Mouse (Mus musculus) right cerebral cortex, adult 2 months (tissue): ENCODE results near the gene Peli2.

Experiments used
- DNase-seq, 2 experiments: peaks; one replicate each; pipeline ENCODE4 v3.0.0; 2021 to 2022; ENCODE audit warnings: low spot score in 2 of 2

Gene Peli2

GRCm38 (mm10) chr14:48189330-48189729 is 68.7 kb downstream of the Peli2 start:
- peak; percentile 49 to 60 for DNase-seq

DNA sequence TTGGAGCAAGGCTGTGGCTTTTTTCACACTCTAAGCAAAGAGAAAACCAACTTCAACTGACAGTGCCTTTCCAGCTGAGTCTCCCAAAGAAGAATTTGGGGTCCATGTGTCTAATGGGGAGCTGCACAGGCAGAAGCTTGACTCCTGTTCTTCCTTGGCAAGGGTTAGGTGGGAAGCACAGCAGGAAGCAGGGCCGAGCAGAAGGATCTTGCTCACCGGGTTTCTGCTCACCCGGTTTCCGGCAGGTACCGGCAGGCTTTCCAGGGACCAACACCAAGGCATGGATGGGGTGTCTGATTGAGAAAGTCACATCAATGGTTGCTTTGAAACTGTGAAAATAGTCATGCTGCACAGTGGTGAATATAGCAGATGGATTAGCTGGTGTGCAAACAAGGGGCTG is 70.3 kb downstream of the Peli2 start:
- no peak for DNase-seq

DNA sequence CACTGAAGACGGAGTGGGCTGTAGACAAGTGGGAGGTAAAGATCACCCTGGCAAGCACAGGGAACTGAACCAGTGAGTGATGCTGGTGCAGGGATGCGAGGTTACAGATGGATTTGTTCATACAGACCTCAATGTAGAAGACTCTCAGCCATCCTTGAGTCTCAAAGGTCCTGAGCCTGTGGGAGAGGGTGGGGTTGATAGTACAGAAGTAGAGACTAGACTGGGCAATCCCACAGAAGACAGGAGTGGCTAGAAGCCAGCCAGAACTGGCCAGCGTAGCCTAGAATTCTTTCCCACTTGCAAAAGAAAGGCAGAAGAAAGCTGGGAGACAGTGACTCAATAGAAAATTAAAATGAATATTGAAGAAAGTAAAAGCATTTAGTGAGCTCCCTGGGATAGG is 71.3 kb downstream of the Peli2 start:
- DNase-seq = no peak

DNA sequence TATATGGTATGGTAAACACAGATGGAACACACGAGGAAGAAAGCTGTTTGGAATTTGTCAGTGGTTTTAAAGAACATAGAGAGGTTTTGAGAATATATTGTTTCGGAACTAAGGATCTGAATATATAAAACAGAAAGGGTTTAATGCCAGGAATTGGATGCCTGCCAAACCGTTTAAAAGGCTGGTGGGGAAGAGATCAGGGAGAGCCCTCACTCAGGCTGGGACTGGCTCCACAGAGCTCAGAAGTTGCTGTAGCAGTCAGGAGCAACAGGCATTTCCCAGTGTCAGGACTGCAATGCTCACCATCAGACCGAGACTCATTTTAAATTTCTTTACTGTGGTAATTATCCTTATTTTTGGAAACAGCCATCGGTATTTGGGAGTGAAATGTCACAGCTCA is 76.2 kb downstream of the Peli2 start:
- DNase-seq = no peak

- no peak for DNase-seq
These were observed 76.7 kb downstream of the Peli2 start for GRCm38 (mm10) chr14:48197287-48197686.

DNA sequence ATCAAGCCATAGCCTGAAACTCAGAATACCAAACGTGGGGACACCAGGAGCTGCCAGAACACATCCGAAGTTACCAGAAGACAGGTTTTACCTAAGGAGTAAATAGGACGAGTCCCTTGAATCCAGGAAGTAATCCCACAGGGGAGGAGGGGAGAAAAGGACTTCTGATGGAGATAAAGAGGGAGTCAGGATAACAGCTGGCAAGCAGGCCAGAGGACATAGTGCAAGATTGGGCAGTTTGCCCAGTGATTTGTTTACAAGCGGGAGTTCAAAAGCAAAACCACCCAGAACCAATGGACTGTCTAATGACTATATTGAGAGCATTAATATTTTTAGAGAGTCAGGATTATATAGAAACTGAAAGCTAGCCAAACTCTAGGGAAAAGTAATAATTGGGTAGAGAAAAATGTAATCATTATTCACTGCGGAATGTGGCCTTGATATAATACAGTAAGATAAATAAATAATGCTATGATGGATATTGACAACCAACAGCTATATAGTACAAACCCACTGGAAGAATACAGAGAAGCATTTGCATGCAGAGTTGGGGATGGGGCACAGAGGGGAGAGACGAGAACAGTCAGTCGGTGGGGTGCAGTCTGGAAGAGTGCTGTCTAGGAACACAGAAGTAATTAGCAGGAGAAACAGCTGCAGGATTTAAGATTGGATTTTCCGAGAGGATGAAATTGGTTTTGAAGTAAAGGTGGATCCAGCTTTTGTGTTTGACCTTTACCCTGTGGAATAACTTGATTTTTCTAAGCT is 77.7 kb downstream of the Peli2 start:
- no peak for DNase-seq

- DNase-seq = no peak
These were observed 78.3 kb downstream of the Peli2 start for GRCm38 (mm10) chr14:48198957-48199356.

DNA sequence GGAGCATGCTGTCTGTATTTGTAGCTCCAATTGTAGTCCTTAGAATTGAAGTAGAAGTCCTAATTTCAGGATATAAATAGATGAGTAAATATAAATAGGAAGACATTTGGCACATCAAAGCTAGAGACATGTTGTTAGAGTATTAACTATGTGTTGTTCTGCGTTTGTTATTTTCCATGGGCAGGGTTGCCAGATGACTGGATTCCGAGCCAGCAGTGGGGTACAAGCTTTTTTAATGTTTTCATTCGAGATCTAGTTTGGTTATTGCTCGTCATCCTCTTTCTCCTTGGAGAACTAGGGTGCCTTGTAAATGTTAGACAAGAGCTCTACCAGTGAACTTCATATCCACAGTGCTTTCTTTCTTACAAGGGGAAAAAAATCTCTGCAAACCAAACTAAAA is 78.9 kb downstream of the Peli2 start:
- DNase-seq = no peak

- no peak for DNase-seq
These were observed 79.7 kb downstream of the Peli2 start for GRCm38 (mm10) chr14:48200291-48200690.

DNA sequence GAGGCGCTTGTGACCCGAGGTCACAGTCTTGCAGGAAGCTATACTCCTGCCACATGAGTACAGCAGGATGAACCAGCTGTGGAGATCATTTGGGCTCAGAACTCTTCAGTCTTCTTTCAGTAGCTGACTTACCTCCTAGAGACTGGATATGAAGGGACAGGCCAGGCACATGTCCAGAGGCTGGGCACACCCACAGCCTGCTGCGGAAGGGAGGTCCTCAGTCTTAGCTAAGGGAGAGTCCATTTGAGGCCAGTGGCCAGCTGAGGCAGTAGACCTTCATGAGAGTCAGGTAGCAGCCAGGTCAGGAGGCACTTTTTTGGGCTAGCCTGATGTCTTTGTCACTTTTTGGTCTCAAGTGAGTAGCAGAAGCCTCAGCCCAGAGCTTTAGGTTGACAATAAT is 80.2 kb downstream of the Peli2 start:
- DNase-seq = no peak

- no peak for DNase-seq
These were observed 80.8 kb downstream of the Peli2 start for GRCm38 (mm10) chr14:48201403-48201802.

DNA sequence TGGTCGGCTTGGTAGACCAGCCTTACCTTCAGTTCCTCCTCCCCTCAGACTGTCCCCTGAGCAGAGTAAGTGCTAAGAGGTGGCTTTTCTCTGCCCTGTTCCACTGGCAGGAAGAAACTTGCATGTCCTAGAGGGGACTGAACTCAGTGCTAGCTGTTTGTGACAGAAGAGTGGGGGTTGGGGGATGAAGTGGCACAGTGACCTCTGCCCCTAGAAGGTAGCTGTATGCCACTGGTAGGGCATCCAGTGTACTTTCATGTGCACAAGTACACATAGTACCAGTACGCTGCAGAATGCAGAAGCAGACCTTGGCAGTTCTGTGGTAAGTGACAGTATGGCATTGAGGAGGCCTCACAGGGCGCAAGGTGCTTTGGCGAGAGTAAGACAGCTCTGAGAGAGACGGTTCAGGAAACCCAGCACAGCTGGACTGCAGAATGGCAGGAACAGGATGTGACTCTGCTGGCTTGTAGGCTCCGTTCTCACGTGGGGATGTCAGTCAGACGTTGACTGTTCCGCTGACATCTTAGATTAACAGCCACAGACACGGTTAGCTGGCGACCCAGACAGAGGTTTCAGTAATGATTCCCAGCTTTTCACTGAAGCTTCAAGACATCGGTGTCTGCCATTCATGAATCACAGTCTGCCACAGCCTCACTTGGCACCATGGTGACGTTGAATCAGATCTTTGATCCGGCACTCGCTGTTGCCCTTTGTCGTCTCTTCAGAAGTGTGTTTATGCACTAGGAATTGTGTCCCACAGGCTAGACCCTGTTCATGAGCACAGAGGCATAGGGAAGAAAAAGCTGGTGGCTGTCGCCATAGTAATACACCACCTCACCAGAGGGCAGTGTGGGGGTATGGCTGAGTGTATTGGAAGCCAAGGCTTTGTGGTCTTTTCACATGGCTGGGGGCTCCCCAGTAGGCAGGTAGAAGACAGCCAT is 81.7 kb downstream of the Peli2 start:
- DNase-seq = no peak

DNA sequence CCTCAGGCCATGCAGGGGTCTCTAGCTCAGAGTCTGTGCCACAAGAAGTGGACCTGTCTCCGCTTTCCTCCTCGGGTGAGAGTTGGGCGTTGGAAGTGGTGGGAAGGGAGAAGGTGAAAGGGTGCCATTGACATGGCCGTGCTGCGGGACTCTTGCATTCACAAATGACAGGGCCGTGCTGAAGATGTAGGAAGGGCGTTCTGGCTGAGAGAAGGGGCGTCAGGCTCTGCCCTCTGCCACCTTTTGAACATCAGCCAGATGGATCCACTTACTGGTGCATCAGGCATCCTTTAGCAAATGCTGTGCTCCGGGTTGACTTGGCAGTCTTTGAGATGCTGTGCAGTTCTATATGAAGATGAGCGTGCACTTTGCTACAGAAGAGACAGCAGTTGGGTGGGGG is 84.4 kb downstream of the Peli2 start:
- no peak for DNase-seq

- DNase-seq = no peak
These were observed 85.0 kb downstream of the Peli2 start for GRCm38 (mm10) chr14:48205635-48206034.

- peak; percentile 52 to 62 for DNase-seq
These were observed 86.5 kb downstream of the Peli2 start for GRCm38 (mm10) chr14:48207119-48207518.

- no peak for DNase-seq
These were observed 87.4 kb downstream of the Peli2 start for GRCm38 (mm10) chr14:48207746-48208640.

DNA sequence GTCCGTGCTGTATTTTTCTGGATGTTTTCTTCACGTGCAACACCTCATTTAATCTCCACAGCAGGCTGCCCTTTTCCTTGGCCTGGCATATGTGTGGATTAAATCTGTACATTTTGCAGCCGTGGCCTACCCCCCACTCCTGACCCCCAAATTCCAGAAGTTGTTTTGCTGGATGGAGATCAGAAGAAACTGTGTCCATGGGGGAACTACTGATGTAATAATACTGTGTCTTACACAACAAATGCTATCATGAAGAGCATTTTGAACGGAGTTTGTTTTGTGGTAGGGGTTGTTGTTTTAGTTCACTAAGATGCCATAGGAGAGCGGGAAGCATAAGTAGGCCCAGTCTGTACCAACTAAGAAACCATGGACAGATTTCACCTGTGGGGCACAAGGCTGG is 88.8 kb downstream of the Peli2 start:
- DNase-seq = no peak

GRCm38 (mm10) chr14:48210089-48210488 is 89.5 kb downstream of the Peli2 start:
- DNase-seq = no peak

DNA sequence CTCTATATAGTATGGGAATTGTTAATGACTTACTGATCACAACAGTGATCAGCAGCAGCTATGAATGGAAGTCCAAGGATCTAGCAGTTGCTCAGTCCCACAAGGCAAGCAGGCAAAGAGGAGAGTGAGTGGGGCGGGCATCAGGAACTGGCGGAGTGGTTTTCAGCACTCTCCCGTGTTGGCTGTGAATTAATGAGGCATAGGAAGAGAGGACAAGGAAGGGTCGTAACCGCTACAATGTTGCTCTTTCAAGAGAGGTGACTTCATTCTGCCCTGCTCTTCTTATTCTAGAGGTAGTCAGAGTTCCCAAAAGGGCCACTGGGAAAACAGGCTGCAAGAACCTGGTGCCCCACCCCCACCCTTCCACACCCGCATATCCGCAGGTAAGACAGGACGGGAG is 90.9 kb downstream of the Peli2 start:
- no peak for DNase-seq

DNA sequence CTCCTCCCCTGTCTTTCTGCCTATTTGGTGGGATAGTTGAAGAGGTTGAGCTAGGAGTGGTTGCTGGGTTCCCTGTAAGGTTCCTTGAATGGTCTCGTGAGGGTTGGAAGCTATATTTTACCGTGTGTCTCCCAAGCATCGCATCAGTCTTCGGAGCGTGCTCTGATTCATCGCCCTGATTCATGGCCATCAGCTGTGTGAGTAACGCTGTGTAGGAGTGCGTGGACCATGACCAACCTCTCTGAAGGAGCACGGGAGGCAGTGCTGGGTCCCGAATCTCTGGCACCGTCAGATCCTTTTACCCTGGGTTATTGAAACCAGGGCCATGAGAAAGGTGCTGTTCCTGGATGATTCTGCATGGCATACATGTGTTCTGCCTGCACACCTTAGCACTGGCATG is 92.2 kb downstream of the Peli2 start:
- peak in 1 of 2 experiments; percentile 43 for DNase-seq

- no peak for DNase-seq
These were observed 93.0 kb downstream of the Peli2 start for GRCm38 (mm10) chr14:48213593-48213992.

GRCm38 (mm10) chr14:48222051-48222450 is 101.4 kb downstream of the Peli2 start:
- no peak for DNase-seq
